Mouse (Mus musculus) heart, postnatal 0 days (tissue): ENCODE data around the gene Olfr648. TPM values are rescaled to one million over a fixed set of nuclear protein-coding genes. Genes with fewer than 3 reads are reported as not detected.
A peak's percentile ranks its signal among the peaks of the same experiment; 100 is the strongest.

Experiments
- ATAC-seq: fragments of 200-750 bp; cut with Nextera tagmentation; 2 replicates; pipeline ENCODE4 v1.8.0; 2017; ENCODE audit warnings: low read depth, moderate number of reproducible peaks, moderate library complexity; ENCODE audit not compliant: insufficient read depth
- DNase-seq: peaks from one replicate; pipeline ENCODE4 v3.0.0-alpha.2; 2016; ENCODE audit warnings: low spot score
- H3K27ac ChIP-seq: fragments of 300-500 bp; sonication (generic); 2 replicates; pipeline ENCODE4 v1.5.1; 2014; ENCODE audit warnings: low read depth, mild to moderate bottlenecking
- H3K27me3 ChIP-seq: fragments of 300-500 bp; sonication (generic); 2 replicates; pipeline ENCODE4 v1.6.1; 2014; ENCODE audit warnings: low read length, mixed read lengths; ENCODE audit not compliant: control insufficient read depth, insufficient read depth
- H3K36me3 ChIP-seq: fragments of 300-500 bp; sonication (generic); replicated peaks from 2 replicates; pipeline ENCODE4 v1.6.1; 2014; ENCODE audit warnings: low read length, mixed read lengths; ENCODE audit not compliant: control insufficient read depth, insufficient read depth
- H3K4me1 ChIP-seq: fragments of 300-500 bp; sonication (generic); 2 replicates; pipeline ENCODE4 v1.6.1; 2014; ENCODE audit warnings: antibody characterized with exemption; ENCODE audit not compliant: control insufficient read depth, insufficient read depth
- H3K4me2 ChIP-seq: fragments of 300-500 bp; sonication (generic); 2 replicates; pipeline ENCODE4 v1.6.1; 2014; ENCODE audit warnings: low read depth, mild to moderate bottlenecking, low read length, moderate library complexity
- H3K4me3 ChIP-seq: fragments of 300-500 bp; sonication (generic); 2 replicates; pipeline ENCODE4 v1.5.1; 2014; ENCODE audit warnings: low read depth, low read length
- H3K9ac ChIP-seq: fragments of 300-500 bp; sonication (generic); replicated peaks from 2 replicates; pipeline ENCODE4 v1.6.1; 2014; ENCODE audit warnings: low read depth, low read length, mixed read lengths
- H3K9me3 ChIP-seq: fragments of 300-500 bp; sonication (generic); replicated peaks from 2 replicates; pipeline ENCODE4 v1.6.1; 2016; ENCODE audit warnings: low read length; ENCODE audit not compliant: control insufficient read depth
- CTCF ChIP-seq: IDR thresholded peaks from 2 replicates; pipeline ENCODE4 v1.5.1; 2016; ENCODE audit warnings: antibody characterized with exemption, control low read depth, low read depth
- EP300 ChIP-seq: IDR thresholded peaks from 2 replicates; pipeline ENCODE4 v1.6.1; 2016; ENCODE audit warnings: antibody characterized with exemption, low read depth
- WGBS: fragments of 180-500 bp; shearing (Covaris S2); extraction: QIAGEN DNeasy Blood & Tissue Kit; methylation state at CpG from one replicate; pipeline ENCODE4 v1.1.7; 2014; 5-methylcytosine and 5-hydroxymethylcytosine counted together
- polyA plus RNA-seq: library from polyadenylated mRNA; unstranded; fragments of >200 nt; fragmentation: Nextera tagmentation; extraction: Ambion mirVana; gene quantifications from 2 replicates; pipeline ENCODE4 v1.2.1, GENCODE M21; 2015
- total RNA-seq: library from RNA; depleted of rRNA; stranded (reverse); fragments of >200 nt; gene quantifications from 2 replicates; pipeline ENCODE4 v1.2.3, GENCODE M21; 2014; ENCODE audit warnings: low replicate concordance

The Olfr648 gene
- total and polyA plus RNA-seq, 2 experiments from 2014 or later, result 0.08 TPM; not detected in 1

DNA sequence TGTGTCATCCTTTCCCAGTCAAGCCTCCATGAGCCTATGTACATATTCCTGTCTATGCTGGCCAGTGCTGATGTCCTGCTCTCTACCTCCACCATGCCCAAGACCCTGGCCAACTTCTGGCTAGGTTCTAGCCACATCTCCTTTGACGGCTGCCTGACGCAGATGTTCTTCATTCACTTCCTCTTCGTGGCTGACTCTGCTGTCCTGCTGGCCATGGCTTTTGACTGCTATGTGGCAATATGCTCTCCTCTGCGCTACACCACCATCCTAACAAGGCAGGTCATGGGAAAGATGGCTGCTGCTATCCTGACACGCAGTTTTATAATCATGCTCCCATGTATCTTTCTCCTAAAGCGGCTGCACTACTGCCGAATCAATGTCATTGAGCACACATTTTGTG, 23.0 kb upstream of the Olfr648 start:
- no peak overlapping the region for H3K4me2 ChIP-seq
- H3K9ac ChIP-seq, result no peak overlapping the region
- DNase-seq (no peak), ATAC-seq (no peak)
- no peak overlapping the region for H3K4me3 ChIP-seq
- no peaks in the 10 kb centered on the region for H3K9me3 ChIP-seq
- H3K36me3 ChIP-seq, result no peaks in the 10 kb centered on the region
- 83% methylated on average over 7 of the region's 7 CpGs for WGBS
- H3K4me1 ChIP-seq, result no peaks in the 10 kb centered on the region
- no peaks in the 10 kb centered on the region for H3K27me3 ChIP-seq
- H3K27ac ChIP-seq, result no peak overlapping the region
- TF ChIP-seq EP300, result no peak
- no peak for TF ChIP-seq CTCF

DNA sequence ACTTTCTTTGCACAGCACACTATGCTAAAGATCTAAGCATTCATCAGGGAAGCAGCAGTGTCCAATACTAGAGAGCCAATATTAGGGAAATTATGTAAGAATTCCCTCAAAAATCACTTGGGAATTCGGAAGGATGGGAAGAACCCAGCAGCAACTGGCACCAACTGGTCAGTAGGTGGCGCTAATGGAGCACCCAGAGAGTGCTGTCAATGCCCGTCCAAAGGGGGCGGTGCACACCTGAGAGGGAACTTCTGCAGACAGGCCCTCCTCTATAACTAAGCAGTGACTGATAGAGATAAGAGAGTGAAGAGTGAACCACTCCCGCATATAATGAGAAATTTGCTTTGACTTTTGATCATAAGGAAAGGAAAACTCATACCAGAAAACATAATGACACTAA, 16.6 kb upstream of the Olfr648 start:
- ATAC-seq (peak; percentile 67; the same call in 1 of the 2 replicates), DNase-seq (peak; percentile 53)
- Histone ChIP-seq H3K4me2 (no peak overlapping the region), H3K9me3 (no peaks in the 10 kb centered on the region), H3K9ac (no peak overlapping the region), H3K36me3 (no peaks in the 10 kb centered on the region), H3K27me3 (no peaks in the 10 kb centered on the region), H3K4me1 (no peaks in the 10 kb centered on the region), H3K27ac (no peak overlapping the region), H3K4me3 (no peak overlapping the region)
- no peak for TF ChIP-seq EP300
- TF ChIP-seq CTCF, result peak; percentile 96
- WGBS, result 4% methylated on average over 5 of the region's 5 CpGs

DNA sequence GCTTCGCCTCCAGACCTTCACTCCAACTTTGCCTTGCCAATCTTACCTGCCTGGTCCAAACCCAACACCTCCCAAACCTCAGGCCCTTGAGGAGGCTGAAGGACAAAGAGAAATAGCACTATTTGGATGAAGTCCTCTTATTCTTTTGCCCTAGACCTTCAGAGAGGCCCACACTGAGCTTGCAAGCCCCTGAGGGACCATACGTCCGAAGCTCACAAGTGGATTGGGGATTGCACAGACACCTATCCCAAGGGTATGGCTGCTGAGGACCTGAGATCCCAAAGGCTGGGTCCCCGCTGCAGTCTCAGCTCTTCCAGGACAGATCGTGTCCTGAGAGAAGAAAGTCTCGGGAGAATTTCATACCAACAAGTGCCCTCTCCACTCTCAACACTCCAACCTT, 12.7 kb upstream of the Olfr648 start, which contains the start of gene Olfr649:
Gene Olfr649, minus strand, starts transcription at position 101 of the 400 bp plus-strand sequence.
- no peak for DNase-seq
- no peak within 1 kb of the TSS for H3K9ac ChIP-seq
- H3K27ac ChIP-seq, result no peak within 1 kb of the TSS
- no peaks in the 10 kb centered on the region for H3K36me3 ChIP-seq
- 74% methylated on average over 6 of the region's 6 CpGs for WGBS
- no peaks in the 10 kb centered on the region for H3K9me3 ChIP-seq
- no peaks in the 10 kb centered on the region for H3K27me3 ChIP-seq
- no peak for ATAC-seq
- H3K4me1 ChIP-seq, result no peaks in the 10 kb centered on the region
- no peak within 1 kb of the TSS for H3K4me3 ChIP-seq
- TF ChIP-seq EP300 (no peak), CTCF (no peak)
- H3K4me2 ChIP-seq, result no peak within 1 kb of the TSS

DNA sequence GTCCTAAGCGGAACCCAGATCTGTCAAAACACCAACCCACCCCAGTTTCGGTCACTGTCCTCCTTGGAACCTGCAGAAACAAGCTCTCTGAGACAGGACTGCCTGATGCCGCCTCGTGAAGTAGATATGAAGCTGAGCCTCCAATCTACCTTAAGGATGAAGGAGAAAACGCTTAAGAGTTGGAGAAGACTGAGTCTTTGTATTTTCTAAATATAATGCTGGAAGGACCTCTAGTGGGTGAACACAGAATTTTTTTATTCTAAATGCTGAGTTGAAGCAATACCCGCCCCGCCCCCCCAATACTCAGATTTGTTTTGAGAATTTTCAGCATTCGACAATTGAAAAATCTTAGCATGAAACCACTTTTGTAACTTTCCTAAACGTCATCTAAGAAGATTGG, 8.1 kb upstream of the Olfr648 start:
- TF ChIP-seq CTCF (no peak), EP300 (no peak)
- H3K9ac ChIP-seq, result no peak overlapping the region
- H3K4me1 ChIP-seq, result no peaks in the 10 kb centered on the region
- H3K27me3 ChIP-seq, result no peaks in the 10 kb centered on the region
- ATAC-seq, result no peak
- no peak overlapping the region for H3K4me2 ChIP-seq
- H3K27ac ChIP-seq, result no peak overlapping the region
- no peak overlapping the region for H3K4me3 ChIP-seq
- no peak for DNase-seq
- 44% methylated on average over 9 of the region's 9 CpGs for WGBS
- no peaks in the 10 kb centered on the region for H3K36me3 ChIP-seq
- no peaks in the 10 kb centered on the region for H3K9me3 ChIP-seq

DNA sequence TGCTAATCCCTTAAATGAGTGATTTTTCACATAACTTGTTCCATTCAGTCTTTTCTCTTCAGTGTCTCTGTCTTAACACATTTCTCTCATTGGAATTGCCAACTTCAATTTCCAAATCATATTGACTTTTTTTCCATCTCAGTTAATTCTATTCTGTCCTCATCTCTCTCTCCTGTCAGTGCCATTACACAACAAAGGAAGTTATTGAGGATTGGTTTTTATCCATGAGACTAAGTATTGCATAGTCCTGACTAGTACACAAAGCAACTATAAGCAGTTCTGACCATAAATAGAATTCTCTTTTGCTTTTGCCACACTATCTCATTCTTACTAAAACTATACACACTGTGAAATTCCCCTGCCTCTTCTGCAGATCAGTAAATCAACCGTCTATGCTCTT, 4.1 kb downstream of the Olfr648 start:
- Histone ChIP-seq H3K9ac (no peak overlapping the region), H3K4me2 (no peak overlapping the region), H3K36me3 (no peaks in the 10 kb centered on the region), H3K4me1 (no peaks in the 10 kb centered on the region), H3K27ac (no peak overlapping the region), H3K27me3 (no peaks in the 10 kb centered on the region), H3K9me3 (no peaks in the 10 kb centered on the region), H3K4me3 (no peak overlapping the region)
- DNase-seq (no peak), ATAC-seq (no peak)
- WGBS, result 93% methylated on average over 1 of the region's 1 CpGs
- TF ChIP-seq CTCF (no peak), EP300 (no peak)

DNA sequence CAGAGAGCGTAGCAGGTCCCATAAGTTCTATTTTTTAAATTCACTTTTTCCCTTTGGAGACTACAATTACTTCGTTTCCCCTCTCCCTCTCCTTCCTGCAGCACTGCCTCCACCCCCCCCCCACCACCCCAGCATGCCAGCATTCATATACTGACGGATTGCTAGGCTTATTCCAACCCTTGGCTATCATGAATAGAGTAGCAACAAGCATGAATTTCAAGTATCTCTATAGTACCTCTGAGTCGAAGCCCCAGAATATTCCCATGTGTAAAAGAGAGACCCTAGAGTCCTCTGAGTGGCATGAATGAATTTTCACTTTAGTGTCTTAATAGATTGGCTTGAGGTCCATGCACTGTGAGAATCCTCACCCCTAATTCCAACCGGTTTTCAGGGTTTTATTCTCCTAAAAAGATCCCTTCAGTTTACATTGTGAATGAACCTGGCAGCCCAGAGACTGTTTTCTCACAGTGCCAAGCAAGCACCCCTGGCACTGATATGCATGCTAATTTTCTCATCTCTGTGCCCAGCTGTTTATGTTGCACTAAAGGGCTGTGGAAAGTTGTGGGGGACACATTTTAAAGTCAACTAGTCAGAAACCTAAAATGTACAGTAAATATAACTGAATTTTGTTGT, 4.7 kb downstream of the Olfr648 start:
- Histone ChIP-seq H3K4me2 (no peak overlapping the region), H3K27me3 (no peaks in the 10 kb centered on the region), H3K36me3 (no peaks in the 10 kb centered on the region), H3K27ac (no peak overlapping the region), H3K4me1 (no peaks in the 10 kb centered on the region), H3K4me3 (no peak overlapping the region), H3K9me3 (no peaks in the 10 kb centered on the region), H3K9ac (no peak overlapping the region)
- no peak for DNase-seq
- WGBS, result 55% methylated on average over 5 of the region's 5 CpGs
- ATAC-seq, result no peak
- TF ChIP-seq EP300, result no peak
- TF ChIP-seq CTCF, result no peak
